Mouse (Mus musculus): ENCODE measurements around the gene Tmem41b.

Tmem41b gene

DNA sequence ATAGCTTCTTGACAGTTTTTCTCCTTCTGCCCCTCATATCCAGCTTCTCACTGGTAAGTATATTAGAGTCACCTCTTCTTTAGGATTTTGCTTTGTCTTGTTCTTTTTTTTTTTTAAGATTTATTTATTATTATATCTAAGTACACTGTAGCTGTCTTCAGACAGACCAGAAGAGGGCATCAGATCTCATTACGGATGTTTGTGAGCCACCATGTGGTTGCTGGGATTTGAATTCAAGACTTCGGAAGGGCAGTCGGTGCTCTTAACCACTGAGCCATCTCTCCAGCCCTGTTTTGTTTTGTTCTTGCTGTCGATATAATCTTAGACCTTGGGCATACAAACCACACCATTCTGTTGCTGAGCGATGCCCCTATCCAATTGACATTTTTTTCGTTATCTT lies at the start of gene Tmem41b:
Gene Tmem41b (minus strand): TSS at position 155 of the 400 bp plus-strand sequence.
- DNase-seq (ENCODE audit: low read depth, low spot score), result peak; percentile 55

DNA sequence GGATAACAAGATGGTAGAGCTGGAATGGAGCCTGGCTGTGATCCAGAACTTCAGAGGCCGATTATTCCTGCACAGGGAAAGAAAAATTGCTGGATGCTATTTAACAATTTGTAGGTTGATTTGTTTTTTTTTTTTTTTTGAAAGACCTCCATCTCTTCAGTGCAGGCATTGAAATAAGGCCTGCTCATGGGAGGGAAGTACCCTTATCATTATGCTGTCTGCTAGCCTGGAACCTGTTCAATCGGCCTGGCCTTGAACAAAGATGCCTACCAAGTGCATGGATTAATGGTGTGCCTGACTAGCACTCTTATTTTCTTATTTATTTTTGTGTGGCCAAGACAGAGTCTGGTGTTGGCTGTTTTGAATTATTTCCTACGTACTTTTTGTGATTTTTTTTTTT lies 43.6 kb upstream of the Tmem41b start:
- DNase-seq (ENCODE audit: low read depth, low spot score), result no peak

DNA sequence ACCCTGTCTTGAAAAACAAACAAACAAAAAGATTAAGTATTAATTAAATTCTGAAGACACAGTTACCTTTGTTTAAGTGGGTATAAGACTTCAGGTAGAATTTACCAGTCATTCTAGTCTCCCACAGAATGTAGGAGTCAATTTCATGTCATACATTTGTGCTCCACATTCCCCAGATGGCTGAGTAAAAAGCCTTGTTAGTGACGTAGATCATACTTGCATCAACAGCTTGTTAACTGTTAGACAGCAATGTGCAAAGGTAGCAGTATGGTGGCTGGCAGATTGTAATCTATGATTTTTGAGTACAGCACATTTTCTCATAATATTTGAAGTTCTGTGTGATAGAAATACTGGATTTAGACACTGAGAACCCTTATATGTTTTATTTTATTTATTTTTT lies 42.1 kb upstream of the Tmem41b start:
- DNase-seq (ENCODE audit: low read depth, low spot score), result no peak

DNA sequence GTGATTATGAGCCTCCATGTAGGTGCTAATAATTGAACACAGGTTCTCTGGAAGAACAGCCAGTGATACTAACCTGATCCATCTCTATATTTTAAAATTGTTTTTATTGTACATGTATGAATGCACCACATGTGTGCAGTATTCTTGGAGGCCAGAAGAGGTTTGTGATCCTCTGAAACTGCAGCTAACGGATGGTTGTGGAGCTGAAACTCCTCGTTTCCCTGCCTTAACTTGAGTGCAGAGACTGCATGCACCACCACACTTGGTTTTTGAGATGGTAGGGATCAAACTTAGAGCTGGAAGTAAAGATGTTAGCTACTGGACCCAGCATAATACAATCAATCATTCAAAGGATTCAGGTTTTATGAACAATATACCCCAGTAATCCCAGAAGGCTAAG lies 39.9 kb upstream of the Tmem41b start:
- no peak for DNase-seq (ENCODE audit: low read depth, low spot score)

DNA sequence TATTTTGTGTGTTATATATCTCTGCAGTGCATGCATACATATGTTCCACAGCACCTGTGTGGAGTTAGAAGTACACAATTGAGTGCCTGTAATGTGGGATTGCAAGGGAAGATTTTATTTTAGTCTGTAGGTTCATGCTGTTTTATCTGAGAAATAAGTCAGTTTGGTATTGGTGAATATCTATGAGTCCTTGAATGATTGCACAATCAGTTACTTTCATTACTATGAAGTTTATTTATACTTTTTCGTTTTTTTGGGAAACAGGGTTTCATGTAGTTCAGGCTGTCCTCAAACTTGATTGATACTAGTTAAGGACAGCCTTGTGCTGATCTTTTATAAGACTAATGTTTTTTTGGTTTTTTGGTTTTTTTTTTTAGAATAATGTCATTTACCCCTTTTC lies 36.8 kb upstream of the Tmem41b start:
- no peak for DNase-seq (ENCODE audit: low read depth, low spot score)

DNA sequence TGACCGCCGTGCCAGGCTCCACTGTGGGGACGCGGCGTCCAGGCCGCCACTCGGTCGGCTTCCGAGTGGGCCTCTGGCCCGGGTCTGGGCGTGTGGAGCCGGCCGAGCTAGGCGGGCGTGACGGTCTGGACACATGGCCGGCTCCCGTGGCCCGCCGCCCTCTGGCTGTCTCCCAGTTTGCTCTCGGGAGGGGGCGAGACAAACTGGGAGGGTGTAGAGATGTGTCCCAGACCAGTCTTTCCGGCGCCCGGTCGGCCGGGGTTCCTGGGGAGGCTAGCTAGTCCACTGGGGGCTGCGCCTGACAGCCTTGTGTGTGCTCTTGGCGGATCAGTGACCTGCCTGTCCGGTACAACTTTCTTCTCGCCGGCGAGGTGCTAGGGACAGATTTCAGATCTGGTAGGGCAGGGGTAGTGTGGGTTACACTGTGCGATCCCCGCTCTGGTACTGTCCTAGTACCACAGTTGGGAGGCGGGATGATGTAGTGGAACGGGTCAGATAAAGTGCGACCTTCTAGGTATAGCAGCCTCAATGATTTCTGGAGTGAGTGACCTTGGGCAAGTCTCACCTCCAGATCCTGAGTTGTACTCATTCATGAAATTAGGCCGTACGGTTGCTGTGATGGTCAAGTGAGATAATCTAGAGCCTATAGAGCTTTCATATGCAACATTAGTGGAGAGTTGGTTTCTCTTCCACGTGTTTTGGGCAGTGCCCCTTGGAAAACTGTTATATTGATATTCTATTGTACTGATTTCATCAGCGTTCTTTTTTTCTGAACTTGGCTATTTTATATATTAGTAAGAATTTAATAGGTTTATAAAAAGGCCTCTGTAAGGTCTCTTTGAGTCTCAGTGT lies 32.1 kb upstream of the Tmem41b start:
- peak; percentile 77 for DNase-seq (ENCODE audit: low read depth, low spot score)

DNA sequence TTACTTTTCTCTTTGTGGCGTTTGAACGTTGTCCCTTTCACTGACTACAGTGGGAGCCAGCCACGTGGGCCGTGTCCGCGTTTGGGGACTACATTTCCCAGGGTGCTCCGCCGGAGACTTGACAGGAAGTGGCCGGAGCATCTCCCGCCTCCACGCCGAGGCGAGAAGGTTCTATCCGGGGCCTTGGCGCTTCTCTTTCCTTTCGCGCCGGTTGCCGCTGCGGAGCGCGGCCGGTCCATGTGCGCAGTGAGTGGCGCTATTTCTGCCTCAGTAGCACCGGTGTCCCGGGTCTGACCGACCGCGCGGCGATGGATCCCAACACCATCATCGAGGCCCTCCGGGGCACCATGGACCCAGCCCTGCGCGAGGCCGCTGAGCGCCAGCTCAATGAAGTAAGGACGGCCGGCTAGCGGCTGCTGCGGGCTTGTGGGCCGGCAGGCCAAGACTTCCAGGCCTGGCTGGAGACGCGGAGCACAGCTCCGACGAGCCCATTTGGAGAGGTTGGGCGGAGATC lies 31.4 kb upstream of the Tmem41b start, which contains the start of gene Ipo7:
Gene Ipo7 (plus strand): TSS at position 158 of the 514 bp plus-strand sequence.
- peak; percentile 96 for DNase-seq (ENCODE audit: low read depth, low spot score)

DNA sequence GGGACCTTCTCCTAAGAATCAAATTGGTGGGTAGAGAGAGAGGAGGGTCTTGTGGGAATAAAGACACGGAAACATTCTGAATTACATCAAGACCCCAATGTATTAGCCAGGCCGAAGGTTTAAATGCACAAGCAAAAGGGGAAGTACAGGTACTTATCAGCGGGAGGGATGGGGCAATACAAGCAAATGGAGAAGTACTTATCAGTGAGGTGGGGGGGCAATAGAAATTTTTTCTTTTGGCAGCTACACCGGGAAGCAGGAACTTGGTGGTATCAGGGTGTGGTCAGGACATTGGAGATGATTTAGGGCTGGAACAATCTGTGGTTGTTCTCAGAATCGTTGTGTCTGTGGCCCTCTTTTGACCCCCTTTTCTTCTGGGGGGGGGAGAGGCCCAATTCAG lies 27.5 kb upstream of the Tmem41b start:
- no peak for DNase-seq (ENCODE audit: low read depth, low spot score)

DNA sequence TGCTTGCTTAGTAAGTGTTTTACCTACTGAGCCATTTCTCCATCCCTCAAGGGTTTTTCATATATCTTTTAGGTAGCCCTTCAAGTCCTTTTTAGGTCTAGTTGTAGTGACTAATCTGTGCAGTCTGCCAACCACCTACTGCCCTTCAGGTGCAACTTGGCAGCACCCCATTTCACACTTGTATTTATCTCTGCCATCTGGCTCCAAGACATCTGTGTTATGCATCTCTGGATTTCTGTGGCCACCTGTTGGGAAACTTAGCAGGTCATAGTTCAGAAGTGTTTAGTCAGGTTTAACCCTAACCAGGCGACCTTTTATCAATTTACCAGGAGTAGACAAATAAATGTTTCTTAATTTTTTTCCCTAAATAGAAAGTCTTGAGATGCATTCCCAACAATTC lies 24.7 kb upstream of the Tmem41b start:
- DNase-seq (ENCODE audit: low read depth, low spot score), result no peak

DNA sequence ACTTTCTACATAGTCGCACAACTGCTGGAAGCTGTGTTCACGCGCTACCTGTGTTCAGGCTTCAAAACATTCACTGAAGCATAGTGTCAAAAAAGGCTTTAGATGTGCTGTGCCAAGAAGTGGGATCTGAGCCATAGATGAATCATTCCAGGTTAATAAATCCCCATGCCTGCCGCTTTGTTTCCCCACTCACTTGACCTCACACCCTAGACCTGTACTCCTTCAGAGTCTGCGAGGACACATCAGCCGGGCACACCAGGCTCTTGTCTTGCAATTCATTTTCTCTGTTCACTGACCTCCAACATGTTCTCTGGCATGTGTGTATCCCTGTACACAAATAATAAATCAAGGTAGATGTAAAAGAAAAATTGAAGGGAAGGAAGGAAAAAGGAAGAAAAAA lies 22.4 kb upstream of the Tmem41b start:
- DNase-seq (ENCODE audit: low read depth, low spot score), result no peak

DNA sequence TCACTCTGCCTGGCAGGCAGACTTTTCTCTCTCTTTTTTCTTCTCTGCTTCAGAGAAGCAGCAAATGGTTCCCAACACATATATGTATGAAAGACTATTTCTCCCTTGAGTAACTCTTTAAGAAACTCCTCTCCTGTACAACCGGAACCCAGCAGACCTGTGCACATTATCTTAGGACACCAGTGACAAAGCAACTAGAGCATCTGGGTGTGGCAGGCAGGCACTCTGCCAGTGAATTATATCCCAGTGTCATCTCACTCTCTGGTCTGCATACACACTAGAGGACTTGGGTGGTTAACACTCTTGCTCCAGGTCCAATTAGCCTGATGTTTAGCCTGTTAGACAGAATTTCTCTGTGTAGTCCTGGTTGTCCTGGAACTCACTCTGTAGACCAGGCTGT lies 21.8 kb upstream of the Tmem41b start:
- DNase-seq (ENCODE audit: low read depth, low spot score), result no peak

DNA sequence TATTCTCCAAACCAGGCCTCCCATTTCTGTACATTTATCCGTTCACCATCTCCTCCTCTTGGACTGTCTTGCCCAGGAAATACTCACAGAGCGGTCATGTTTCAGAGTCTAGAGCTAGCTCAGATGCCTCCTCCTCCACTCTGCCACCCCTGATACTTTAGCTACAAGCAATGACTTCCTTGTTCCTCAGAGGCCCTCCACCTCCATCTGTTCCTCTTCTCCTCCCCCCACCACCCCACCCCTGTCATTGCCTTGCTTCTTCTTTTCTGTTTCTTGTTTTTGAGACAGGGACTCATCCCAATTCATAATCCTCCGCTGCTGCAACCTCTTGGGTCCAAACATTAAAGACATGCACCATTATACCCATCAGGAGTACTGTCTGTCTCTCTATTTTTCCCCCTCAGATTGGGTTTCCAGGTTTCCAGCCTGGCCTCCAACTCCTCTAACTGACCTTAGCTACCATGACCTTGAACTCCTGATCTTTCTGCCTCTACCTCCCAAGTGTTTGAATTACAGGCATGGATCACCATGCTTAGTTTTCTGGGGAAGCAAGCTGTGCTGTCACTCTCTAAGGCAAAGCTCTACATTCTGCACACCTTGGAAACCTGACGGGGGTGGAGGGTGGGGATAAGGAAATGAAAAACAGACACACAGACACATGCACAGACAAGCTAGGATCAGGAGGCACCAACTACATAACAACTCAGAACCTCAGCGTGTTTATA lies 19.9 kb upstream of the Tmem41b start:
- DNase-seq (ENCODE audit: low read depth, low spot score), result peak; percentile 57

DNA sequence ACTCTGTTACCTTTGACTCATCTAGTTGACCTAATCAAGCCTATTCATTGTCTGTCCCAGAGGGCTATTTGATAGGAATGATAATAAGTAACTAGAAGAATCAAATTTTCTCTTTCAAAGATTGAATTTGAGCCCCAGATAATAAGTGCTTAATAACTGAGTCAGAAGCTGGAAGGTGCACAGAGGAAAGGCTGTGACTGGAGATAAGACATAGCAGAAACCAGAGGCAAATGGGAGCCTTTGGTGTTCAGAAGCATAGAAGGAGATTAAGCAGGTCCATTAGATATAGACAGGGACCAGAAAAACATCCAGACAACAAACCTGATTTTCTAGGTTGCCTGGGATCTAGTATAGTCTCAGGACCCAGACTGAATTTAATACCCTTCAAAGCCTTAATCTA lies 19.2 kb upstream of the Tmem41b start:
- no peak for DNase-seq (ENCODE audit: low read depth, low spot score)

DNA sequence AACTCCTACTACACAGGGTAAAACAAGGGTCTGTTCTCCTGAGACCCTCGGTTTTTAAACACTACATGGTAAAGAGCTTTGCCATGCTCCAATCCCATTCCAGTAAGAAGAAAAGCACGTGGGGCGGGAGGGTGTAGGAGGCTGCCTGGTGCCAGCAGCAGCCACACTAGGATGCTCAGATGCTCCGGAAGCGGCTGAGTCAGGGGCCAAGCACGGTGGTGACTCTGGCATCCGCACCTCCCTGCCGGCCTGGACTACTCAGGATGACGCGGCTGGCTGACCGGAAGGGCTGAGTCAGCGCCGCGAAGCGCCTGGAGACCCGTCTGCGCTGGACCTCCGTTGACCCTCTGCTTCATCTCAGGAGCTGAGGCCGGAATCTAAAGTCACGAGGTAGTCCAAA lies 16.2 kb upstream of the Tmem41b start:
- no peak for DNase-seq (ENCODE audit: low read depth, low spot score)

DNA sequence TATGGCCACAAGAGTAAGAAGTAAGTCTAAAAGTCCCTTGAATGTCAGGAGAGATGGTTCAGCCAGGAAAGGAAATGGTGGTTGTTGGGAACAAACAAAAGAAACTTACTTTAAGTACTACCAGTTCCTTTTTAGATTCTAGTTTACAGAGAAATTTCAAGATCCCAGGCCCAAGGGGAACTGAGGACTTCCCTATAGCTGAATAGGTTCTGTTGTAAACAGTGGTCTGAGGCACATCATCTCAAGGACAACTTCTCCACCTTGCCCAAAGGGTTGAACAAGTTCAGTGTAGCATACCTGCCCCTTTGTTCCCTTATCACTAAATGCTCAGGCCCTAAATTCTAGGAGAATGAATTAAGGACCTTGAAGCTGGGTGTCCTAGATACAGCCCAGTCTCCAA lies 15.4 kb upstream of the Tmem41b start:
- no peak for DNase-seq (ENCODE audit: low read depth, low spot score)

DNA sequence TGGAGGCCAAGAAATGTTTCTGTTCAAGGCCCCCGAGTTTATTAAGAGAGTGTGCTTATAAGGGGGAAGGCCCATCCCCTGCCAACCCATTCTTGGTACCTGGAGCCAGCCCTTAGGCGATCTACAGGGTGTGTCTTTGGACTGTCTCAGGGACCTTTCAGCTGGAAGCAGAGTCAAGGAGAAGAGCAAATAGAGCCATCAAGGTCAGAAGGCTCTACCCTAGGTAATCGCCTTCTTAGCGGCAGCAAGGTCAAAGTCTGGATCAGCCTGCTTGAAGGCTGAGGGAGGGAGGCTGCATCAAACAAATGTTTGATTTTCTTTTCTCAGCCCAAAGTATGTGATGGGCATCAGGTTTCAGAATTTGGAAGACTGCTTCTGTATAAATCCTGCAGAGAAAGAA lies 11.7 kb upstream of the Tmem41b start:
- peak; percentile 67 for DNase-seq (ENCODE audit: low read depth, low spot score)

DNA sequence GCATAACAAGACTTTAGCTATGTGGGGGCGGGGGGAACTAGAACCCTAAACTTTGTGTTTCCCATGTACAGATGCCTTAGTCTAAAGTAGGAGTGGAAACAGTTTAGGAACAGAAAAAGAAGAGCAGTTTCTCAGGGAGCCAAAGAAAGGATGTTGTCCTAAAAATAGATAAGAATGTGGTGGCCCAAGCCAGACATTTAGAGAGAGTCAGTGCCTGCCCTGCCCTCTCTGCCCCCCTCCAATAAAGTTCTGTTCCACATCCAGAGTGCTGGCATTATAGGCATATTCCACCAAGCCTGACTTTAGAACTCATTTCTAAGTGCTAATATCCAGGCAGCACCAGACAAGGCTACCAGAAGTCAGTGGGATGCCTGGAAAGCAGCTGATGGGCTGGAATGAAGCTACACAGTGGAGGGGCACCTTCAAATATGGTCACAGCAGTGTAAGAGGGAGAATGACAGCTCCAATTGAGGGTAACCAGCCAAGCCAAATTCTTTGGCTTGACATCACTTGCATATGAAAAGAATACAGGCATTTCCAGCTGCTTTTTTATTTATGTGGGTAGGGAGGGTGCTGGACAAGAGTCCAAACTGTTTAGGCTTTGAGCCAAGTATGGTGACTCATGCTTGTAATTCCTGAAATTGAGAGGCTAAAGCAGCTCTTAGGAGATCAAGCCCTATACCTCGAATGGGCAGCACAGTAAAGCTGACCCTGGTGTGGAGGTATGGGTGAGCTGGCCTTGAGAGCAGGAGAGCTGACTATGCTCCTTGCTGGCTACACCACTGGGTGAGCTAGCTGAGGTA lies 6.6 kb upstream of the Tmem41b start:
- peak; percentile 57 for DNase-seq (ENCODE audit: low read depth, low spot score)

DNA sequence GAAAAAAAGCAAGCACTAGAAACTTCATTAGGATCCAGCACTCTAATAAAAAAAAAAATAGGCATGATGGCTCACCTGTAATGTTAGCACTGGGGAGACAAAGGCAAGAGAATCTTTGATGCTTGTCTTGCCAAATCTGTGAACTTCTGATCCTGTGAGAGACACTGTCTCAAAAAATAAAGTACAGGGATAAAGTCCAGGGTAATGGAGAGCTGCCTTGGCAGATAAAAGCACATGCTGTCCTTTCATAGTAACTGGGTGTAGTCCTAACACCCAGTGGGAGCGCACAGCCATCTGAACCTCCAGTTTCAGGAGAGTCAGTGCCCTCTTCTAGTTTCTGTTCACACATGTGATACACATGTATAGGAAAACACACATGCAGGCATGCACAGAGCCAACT lies 4.6 kb upstream of the Tmem41b start:
- no peak for DNase-seq (ENCODE audit: low read depth, low spot score)

DNA sequence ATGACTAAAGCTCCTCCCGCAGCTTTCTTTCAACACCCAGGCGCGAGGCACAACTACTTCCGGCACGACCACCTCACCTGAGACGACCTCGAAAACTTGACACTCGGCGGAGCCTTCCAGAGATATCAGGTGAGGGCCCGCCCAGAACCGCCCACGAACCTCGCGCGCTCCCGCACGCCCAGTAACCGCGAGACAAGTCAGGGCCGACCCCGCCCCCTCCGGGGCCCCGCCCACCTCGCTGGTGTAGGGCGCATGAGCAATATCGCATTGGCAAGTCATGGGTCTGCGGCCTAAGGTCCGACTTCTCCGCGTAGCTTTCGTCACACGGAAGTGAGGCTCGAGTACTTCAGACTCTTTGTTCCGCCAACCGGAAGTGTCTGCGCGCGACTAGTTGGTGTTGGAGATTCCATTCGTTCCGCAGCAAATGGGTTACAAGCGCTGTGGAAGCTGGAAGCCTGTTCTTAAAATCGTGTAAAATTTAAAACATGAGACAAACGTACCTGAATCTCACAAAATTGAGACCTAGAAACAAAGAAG lies 528 bp downstream of the Tmem41b start:
- peak; percentile 100 for DNase-seq (ENCODE audit: low read depth, low spot score)

DNA sequence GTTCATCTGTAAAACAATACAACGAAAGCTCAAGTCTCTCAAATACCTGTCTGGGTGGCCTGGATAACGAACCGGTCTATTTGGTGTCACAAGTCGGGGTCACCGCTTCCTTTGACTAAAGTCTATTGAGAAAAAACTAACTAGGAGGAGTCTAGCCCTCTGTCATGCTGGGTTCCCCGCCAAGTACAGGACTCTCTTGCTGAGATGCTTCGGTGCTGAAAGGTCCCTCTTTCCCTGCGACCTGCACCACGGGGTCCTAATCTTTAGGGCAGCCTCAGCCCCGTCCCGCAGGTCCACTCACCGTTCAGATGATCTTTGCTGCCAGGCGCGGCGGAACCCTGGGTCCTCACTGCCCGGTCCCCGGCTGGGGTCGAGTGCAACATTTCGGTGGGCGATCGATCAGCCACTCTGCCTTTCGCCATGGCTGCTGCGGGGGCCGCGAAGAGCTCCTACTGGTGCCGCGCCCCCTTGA lies 1.0 kb downstream of the Tmem41b start:
- DNase-seq (ENCODE audit: low read depth, low spot score), result peak; percentile 77

DNA sequence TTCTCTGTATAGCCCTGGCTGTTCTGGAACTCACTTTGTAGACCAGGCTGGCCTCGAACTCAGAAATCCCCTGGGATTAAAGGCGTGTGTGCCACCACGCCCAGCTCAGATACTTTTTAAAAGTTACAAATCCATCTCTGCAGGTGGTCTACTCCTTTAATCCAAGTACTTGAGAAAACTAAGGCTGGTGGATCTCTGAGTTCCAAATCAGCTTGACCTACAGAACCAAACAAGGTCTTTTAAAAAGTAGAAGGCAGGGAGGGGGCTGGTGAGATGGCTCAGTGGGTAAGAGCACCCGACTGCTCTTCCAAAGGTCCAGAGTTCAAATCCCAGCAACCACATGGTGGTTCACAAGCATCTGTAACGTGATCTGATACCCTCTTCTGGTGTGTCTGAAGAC lies 2.1 kb downstream of the Tmem41b start:
- DNase-seq (ENCODE audit: low read depth, low spot score), result peak; percentile 83

DNA sequence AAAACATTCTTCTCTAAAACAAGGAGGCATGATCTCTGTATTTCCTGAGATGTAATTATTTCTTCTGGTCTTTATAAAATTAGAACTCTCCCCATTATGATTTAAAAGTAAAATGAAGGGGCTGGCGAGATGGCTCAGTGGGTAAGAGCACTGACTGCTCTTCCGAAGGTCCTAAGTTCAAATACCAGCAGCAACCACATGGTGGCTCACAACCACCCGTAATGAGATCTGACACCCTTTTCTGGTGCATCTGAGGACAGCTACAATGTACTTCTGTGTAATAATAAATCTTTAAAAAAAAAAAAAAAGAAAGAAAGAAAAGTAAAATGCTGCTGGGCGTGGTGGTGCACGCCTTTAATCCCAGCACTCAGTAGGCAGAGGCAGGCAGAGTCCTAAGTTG lies 9.6 kb downstream of the Tmem41b start:
- DNase-seq (ENCODE audit: low read depth, low spot score), result peak; percentile 50
